Mouse (Mus musculus) telencephalon, adult 2 months (tissue): ENCODE results near the gene Mprip.
"Not testable (repeated sequence)": the region's sequence is repeated elsewhere in the genome, so short reads cannot be mapped to it uniquely, and the experiment has no call there.

Experiments
- DNase-seq: peaks from one replicate; pipeline ENCODE4 v3.0.0-alpha.2; 2011; ENCODE audit warnings: low read depth, low spot score

Gene Mprip

DNA sequence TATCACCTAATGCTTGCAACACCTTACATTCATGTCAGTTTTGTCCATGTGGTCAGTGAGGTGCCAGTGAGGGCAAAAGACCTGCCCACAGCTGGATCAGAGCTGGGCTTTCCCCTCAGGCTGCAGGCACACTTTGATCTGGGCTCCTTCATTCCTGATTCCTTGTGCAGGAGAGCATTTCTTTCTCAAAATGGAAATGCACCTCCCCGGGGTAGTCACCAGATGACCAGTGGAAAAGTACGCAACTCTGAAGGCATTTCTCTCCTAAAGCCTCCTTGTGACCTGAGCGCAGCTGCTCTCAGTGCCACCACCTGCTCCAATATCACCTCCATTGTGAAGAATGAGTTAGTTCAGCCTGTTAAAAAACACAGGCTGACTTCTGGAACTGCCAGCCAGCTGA lies at the start of gene Mprip:
Mprip (plus strand) TSS at position 301 of the 400 bp plus-strand sequence.
- DNase-seq, result no peak

DNA sequence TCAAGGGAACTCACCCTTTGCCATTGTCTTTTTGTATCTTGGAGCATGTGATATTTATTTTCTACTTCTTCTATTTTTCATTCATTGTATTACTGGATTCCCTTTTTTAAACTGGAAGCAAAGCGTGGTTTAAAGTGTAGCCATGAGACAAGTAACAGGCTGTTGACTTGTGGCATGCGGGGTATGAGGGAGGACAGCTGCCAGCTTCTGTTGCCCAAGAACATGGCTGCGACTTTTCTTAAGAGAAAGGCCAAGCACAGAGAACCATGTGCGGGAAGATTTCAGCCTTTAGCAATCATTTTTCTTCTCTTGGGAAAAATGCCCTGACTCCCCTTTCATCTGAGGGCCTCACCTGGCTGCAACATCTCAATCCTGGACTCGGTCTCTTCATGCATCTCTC lies 49.5 kb upstream of the Mprip start:
- no peak for DNase-seq

DNA sequence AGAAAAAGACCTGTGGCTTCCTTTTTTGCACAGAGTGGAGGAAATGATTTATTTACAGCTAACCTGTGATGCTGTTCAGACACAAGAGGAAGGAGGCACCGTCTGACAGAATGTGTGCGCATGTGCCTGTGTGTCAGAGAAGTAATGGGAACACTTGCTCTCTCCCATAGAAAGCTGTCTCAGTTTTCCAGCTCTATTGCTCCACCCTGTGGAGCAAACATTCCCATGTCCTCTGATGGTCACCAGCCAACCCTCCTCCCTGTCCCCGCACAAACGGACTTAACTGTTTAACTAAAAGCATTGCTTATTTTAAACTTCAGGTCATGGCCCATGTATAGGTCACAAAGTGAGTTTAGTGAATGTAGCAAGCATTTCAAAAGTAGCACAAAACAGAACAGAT lies 47.0 kb upstream of the Mprip start:
- peak; percentile 44 for DNase-seq

DNA sequence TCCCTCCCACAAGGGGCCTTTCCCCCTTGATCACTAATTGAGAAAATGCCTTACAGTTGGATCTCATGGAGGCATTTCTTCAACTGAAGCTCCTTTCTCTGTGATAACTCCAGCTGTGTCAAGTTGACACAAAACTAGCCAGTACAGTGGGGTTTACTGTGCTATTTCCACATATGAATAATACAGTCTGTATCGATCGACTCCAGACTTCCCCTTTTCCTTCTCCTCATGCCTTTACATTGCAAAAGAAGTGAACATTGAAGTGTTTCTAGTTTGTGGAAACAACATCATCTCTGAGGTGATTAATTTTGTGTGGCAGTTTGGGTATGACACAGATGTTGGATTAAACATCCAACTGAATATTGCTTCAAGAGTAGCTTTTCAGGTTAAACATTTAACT lies 44.1 kb upstream of the Mprip start:
- not testable (repeated sequence) for DNase-seq

DNA sequence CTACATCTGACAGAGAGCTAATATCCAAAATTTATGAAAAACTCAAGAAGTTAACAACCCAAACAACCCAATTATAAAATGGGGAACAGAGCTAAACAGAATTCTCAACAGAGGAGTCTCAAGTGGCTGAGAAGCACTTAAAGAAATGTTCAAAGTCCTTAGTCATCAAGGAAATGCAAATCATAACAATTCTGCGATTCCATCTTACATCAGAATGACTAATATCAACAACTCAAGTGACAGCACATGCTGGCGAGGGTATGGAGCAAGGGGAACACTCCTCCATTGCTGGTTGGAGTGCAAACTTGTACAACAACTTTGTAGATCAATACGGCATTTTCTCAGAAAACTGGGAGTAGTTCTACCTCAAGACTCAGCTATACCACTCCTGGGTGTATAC lies 38.9 kb upstream of the Mprip start:
- DNase-seq, result no peak

DNA sequence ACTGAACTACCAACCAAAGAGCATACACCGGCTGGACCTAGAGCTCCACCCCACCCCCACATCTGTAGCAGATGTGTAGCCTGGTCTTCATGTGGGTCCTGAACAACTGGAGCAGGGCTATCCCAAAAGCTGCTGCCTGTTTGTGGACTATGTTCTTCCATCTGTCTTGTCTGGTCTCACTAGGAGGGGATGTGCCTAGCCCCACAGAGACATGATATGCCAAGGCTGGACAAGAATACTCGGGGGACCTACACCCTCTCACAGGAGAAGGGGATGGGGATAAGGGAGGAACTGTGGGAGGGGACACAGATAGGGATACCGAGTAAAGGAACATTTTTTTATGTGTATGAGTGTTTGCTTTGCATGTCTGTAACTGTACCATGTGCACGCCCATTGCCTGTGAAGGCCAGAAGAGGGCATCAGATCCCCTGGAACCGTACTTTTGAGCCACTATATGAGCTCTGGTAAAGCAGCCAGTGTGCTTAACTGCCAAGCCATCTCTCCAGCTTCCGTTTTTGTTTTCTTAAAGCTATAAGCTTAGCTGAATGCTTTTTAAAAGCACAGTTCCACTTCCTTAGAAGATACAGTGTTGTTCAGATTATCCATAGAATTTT lies 37.0 kb upstream of the Mprip start:
- peak; percentile 41 for DNase-seq

DNA sequence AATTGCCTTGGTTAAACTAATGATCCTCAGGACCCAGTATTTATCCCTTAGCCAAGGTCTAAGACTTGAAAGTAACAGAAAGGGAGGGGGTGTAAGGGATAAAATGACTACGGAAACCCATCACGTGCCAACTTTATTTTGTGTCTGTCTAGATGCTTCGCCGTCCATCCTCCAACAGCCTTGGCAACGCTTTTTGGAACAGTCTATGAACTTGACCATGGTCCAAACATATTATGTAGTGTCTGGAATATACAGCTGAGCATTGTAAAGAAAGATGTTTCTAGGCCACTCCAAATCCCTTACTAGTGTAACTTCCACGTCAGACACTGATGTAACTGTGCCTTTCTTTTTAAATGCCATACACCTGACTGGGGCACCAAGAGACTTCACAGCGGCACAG lies 34.9 kb upstream of the Mprip start:
- DNase-seq, result no peak

DNA sequence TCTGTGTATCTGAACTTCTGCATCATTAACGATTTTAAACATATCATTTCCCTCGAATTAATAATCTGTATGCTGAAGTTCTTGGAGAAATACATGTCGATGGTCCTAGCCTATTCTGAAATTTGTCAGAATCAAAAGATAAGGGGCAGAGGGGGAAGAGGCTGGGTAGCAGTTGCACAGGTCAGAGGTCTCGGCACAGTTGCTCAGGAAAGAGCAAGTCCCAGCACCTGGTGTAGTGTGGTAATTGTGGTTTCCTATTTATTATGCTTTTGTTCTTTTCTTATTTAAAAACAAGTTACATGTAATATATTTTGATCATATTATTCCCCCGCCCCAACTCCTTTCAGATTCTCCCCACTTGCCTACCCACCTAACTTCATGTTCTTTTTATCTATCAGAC lies 32.9 kb upstream of the Mprip start:
- no peak for DNase-seq

DNA sequence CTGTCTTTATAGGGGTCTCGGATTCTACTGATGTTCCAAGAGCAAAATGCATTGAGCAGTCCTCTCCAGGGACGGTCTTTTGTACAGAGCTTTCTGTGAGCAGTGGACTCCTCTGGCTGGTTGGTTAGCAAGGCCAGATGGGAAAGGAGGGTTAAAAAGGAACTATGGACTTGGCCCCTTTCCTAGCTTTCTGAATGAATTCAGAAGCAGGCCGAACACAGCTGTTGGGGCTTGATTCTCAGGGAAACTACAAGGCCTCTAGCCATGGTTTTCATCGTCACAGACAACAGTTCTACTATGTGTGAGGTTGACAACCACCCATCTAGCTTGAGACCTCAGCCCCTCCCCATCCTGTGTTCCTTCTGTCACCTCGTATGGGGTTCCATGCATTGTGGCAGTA lies 31.2 kb upstream of the Mprip start:
- DNase-seq, result no peak

DNA sequence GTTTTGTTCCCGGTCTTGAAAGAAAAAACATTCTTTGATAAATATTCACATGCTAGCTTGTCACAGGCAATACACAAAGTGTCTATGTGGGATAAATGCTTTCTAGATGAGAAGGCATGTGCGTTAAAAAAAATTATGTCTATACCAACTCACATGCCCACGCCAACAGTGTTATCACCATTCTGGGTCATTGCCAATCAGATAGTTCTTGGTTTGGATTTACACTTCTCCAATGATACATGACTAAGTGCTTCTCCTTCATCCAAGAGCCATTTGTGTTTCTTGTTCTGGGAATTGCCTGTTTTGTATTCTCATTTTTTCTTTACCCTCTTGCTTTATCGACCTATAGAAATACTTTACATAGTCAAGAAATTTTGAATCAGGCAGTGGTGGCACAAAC lies 29.1 kb upstream of the Mprip start:
- no peak for DNase-seq

DNA sequence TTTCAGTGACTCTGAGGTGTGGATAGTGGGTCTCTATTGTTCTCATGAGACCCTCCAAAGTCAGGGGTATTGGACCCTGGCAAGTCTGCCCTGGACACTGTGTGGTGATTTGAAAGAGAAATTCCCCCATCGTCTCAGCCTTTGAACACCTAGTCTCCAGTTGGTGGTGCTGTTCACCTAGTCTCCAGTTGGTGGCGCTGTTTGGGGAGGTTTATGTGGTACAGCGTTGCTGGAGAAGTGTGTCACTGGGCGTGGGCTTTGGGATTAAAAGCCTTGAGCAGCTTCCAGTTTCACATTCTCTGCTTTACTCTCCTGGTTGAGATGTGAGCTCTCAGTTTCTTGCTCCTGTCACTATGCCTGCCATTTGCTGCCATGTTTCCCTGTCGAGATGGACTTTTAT lies 28.1 kb upstream of the Mprip start:
- no peak for DNase-seq

DNA sequence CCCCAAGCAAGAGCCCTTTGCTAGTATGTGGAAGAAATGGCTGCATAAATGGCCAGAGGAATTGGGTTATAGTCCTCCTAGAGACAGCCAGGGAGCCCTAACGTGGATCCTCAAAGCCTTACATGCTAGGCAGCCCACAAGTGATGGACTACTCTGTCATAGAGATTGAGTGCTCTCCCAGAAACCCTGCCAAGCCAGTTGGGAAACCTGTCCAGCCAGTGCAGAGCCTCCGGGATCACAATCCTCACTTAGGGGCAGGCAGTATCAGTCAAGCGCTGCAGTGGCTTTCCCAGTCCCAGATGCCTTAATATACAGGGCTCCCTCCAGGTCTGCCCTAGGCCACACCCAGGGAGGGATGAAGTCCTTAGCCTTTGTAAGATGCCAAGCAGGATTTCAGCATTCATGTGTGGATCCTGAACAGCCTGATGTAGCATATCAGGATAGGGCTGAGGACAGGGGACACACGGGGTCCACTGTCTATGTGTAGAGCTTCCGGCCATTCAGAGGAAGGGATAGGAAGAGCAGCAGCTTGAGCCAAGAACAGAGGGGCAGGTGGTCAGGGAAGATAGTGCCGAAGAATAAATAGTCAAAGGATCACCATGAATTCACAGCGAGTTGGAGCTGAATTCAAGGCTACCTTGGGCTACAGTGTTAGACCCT lies 27.0 kb upstream of the Mprip start:
- no peak for DNase-seq

DNA sequence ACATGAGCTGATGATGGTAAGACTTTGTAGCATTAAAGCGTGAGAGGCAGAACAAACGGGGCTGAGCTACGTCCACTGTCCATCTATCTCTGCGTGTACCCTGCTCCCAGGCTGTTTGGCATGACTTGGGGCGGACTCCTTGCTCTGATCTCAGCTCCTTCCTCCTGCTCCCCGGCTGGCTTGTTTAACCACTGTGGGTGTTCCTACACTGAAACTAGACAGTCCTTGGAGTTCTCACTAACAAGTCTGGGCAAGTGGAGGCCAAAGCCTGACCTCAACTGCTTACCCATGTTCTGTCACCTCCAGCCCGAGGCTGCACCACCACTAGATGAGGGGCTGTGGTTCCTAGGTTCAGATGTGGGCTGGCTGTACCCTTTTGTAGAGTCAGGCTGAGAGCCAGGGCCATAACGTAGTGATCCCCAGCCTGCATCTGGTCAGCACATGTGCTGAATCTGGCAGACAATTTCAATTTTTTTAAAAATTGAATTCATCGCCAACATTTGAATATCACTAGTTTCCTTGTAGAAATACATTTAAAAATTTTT lies 25.8 kb upstream of the Mprip start:
- no peak for DNase-seq

DNA sequence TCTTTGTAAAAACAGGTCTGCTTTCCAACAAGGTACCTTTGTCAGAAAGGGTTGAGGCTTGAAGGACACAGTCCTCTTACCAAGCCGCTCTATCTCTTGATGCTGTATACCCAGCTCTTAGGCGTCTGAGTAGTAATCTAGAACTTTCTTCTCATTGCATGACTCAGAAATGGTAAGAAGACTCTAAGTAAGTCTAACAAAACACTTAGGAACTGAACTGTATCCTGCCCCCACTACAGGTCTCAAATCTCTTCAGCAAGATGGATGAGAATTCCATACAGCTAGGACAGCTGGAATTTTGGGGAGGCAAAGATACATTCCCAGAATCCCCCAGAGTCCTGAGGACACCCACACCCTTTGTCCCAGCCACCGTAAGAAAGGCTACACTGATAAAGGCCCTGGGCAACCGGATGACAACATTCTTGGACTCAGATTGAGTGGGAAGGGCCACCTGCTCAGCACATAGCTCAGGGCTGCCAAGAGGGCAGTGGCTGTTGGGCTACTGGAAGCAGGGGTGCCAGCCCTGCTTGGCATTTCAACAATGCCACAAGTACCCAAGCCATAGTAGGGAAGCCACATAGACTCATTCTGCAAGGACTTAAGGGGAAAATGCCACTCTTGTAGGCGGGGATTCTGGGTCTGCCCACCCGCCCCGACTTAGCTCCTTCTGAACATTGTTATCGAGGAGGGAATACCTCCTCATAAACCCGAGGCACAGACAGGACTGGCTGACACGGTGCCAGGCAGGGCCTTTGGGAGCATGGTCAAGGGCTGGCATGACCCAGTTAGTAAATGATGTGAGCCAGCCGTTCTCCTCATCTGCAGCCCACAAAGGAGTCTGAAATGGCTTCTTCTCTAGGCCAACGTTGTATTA lies 25.0 kb upstream of the Mprip start:
- DNase-seq, result no peak

DNA sequence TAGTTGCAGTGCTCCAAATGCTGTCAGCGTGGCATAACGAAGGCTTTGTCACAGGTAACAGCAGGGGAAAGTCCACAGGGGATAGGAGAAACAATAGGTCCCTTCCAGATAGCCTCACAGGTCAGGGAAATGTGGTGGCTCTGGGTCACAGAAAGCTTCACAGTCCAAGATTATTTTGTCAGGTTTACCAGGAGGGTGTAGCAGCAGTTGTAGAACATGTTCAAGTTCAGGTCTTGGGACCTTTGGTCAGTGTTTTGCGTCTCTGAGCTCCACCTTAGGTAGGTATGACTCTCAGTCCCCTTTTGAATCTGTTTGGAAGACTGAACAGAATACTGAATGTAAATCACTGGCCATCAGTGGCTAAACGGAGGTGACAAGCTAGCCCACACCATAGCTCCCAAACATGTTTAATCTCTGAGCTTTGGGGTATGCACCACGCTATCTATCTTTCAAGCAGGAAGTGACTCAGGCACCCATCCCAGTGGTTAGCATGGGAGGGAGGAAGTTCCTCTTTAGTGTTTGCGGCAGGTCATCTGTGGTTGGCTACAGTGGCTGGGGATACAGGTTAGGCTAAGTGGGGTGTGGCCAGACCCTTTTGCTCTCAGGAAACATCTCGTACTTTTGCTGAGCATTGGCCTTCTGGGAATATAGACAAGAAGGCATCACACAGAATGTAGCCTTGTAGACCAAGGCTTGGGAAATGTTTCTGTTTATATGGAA lies 24.2 kb upstream of the Mprip start:
- no peak for DNase-seq

DNA sequence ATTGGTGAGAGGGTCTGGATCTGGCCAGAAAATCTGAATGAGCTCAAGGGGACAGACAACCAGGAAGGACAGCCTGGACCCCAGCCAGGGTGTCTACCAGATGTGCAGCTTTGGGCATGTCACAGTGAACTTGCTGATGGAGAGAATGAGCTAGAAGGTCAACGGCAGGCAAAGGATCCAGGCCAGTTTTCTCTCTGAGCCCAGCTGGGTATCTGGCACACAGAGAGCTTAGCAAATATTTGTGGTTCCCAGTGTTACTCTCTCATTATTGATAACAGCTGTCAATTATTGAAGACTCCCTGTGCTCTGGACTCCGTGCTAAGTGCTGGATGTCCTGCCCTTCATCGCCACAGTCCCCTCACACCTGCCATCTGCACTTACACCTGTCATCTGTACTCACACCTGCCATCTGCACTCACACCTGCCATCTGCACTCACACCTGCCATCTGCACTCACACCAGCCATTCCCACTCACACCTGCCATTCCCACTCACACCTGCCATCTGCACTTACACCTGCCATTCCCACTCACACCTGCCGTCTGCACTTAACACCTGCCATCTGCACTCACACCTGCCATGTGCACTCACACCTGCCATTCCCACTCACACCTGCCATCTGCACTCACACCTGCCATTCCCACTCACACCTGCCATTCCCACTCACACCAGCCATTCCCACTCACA lies 21.0 kb upstream of the Mprip start:
- no peak for DNase-seq

DNA sequence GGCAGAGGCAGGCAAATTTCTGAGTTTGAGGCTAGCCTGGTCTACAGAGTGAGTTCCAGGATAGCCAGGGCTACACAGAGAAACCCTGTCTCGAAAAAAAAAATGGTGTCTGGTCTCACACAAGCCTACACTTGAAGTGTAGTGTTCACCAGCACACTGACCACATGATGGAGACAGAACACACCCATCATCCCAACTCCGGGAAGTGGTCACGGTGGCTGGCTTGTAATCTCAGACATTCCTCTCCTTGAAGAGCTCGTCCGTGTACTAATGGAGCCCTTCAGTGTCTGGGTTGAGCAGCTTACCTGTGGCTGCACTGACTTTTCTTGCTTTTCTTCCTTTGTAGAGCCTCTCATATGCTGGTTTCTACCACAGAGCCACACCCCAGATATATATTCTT lies 19.9 kb upstream of the Mprip start:
- DNase-seq, result no peak

DNA sequence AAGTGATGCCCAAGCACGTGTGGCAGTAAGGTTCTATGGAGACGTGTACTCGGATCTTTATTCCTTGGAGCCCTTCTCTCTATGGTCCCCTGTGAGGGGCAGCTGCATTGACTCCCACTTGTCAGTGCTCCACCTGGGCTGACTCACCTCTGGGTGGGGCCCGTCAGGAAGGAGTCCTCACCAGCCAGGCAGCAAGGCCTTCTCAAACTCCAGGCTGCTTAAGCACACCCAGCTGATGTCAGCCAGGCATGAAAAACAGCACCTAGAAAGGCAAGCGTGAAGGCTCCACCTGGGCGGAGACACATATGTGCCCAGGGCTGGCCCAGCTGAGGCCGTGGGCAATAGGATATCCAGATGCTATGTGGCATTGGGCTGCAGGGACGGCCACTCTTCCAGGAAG lies 18.7 kb upstream of the Mprip start:
- DNase-seq, result no peak

DNA sequence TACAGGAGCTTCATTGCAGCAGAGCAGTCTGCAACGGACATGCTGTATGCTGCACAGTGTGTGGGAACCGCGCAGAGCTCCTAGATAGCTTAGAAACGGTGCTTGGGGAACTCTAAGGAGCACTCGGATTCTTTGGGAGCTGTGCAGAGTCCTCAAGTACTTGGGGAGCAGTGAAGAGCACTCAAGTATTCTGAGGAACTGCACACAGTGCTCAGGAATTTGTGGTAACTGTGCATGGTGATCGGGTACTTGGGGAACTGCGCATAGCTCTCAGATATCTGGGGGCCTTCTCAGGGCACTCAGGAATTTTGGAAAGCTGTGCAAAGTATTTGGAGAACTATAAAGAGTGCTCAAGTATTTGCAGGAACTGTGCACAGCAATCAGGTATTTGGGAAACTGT lies 16.1 kb upstream of the Mprip start:
- no peak for DNase-seq

DNA sequence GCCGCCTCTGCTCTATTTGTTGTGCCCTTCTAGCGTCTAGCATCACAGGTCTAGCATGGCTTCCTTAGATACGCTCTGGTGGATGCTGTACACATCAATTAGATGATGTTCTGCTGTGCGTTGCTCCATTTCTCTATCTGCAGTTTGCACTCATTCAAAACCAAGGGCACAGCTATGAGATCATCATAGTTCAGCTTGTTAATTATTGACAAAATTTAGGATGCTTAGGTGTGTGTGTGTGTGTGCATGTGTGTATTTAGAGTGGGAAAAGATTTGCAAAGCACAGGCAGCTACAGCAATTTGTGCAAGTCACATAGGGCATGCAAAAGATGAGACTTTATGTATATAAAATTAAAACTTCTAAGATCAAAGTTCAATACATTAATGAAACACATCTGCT lies 12.0 kb upstream of the Mprip start:
- no peak for DNase-seq

DNA sequence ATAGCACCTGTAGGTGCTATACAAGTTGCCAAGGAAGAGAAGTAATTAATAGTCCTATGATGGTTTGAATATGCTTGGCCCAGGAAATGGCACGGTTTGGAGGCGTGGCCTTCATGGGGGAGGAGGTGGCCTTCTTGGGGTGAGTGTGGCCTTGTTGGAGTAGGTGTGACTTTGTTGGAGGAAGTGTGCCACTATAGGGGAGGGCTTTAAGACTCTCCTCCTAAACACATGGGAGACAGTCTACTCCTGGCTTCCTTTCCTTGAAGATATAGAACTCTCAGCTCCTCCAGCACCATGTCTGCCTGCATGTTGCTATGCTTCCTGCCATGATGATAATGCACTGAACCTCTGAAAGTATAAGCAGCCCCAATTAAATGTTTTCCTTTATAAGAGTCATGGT lies 8.1 kb upstream of the Mprip start:
- no peak for DNase-seq
